Mouse (Mus musculus) cerebellum, postnatal 10 days (tissue): ENCODE measurements around the gene Naaladl2.
"Not testable (repeated sequence)": the region's sequence is repeated elsewhere in the genome, so short reads cannot be mapped to it uniquely, and the experiment has no call there.

Source experiments
- DNase-seq, 2 experiments: peaks; one replicate each; pipeline ENCODE4 v3.0.0; 2021; ENCODE audit warnings: mixed read lengths in 2 of 2

Gene Naaladl2

DNA sequence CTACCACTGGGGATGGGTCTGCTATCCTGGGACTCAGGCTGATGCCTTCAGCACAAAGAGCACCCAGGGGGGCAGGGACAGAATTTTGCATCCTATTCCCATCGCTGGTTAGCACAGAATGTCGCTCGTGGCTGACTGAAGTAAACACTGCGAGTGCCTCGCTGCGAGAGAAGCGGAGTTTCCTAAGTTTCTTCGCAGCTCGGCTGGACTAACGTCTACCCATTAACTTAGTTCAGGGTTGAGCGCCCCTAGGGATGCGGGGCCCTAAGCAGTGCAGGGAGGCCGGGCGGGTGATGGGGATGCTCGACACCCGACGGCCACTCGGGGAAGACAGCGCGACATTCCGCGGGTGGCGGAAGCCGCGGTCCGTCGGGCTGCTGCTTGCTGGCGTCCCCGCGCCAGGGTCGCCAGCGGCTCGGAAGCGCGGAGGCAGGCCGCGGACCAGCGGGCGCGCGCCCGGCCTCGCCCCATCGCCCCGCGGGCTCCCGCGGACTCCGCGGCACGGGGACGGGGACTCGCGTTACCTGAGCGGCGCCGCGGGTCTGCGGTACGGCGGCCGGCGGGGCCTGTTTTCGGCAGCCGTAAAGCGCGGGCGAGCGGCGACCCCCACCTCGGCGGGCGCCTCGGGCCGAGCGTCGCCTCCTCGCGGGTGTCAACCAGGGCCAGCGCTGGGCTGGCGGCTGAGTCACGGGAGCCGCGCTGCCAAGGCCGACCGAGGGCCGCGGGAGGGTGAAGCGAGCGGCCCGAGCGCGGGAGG lies at the start of gene Naaladl2:
Gene Naaladl2, minus strand, starts transcription at position 707 of the 757 bp plus-strand sequence.
- DNase-seq, result peak; percentile 87 to 89

- peak in 1 of 2 experiments; percentile 10 for DNase-seq
Measured at GRCm38 (mm10) chr3:25151721-25152120, 7.7 kb upstream of the Naaladl2 start.

DNA sequence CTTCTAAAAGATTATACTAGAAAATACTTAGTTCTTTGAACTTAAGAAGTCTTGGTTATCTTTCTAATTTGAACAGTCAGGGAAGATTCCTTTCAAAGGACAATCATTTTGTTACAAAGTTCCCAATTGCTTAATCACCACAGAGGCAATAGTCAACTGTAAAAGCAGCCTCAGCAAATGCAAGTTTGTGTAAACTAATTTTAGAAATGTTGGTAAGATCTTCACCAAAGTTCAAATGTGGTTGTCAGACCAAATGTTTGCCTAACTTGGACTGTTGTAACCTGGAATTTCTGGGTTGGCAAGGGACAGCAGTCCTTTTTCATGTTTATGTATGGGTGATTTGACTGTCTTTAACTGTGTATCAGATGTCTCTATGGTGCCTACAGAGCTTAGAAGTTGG lies 3.2 kb upstream of the Naaladl2 start:
- no peak for DNase-seq

DNA sequence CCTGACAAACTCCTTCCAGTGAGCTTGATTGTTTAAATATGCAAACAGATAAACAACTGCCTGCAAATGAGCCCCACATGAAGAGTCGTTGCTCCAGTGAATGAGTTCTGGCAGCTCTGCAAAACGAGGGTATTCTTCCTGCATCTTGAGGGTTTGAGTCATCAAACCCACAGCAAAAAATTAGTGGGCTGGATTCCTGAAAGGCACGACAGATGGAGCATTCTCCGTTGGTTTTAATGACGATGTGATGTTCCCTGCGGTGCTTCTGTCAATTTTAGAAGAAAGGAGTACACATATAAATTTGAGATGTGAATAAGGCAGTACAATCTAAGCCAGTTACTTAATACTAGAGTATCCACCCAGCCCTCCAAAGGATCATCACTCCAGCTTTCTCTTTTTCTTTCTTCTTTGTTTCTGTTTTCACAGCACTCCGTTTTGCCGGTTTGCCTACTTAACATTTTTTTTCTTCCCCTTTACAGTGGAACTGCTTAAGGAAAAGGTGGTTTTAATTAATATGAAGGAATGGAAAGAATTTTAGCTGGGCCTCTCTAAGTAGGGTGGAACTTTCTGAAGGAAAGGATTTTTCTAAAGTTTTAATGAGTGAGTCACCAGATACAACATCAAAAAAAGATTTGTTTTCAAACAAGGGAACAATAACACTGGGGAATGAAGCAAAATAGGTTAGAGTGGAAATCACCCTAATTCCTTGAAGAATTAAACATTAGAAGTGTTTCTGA lies 1.1 kb upstream of the Naaladl2 start:
- DNase-seq, result peak; percentile 66 to 67

DNA sequence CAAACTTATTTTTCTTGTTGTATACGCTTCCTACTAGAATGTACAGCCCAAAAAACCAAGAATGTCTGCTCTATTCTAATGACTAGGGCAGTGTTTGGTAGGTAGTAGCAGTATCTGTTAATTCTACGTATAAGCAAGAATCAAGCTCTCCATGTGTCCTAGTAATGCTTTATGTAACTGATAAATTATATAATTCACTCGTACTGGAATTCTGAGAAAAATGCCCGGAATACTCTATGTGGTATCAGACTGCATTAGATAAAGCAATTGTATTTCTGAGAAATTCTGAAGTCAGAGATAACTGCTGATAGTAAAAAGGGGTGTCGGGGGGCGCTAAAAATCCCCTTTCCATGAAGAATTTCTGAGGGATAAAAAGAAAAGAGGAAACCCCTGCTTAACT lies 950 bp downstream of the Naaladl2 start:
- DNase-seq, result no peak

GRCm38 (mm10) chr3:25131848-25132247 lies 12.2 kb downstream of the Naaladl2 start:
- no peak for DNase-seq

DNA sequence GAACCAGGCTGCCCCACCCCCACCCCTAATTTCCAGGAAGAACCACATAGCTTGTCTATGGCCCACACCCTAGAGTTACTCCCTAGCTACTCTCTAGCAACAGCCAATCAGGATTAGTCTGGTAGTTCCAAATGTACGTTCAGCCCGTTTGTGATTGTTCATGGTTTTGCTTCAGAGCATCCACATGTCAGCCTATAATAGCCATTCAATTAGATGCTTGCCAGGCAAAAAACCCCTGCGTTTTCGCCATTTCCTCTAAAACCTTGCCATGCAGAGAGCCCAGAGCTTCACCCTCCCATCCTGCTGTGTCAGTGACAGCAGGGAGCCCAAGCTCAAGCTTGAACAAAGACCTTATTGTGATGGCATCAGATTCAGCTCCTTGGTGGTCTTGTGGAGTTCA lies 16.2 kb downstream of the Naaladl2 start:
- DNase-seq, result no peak

DNA sequence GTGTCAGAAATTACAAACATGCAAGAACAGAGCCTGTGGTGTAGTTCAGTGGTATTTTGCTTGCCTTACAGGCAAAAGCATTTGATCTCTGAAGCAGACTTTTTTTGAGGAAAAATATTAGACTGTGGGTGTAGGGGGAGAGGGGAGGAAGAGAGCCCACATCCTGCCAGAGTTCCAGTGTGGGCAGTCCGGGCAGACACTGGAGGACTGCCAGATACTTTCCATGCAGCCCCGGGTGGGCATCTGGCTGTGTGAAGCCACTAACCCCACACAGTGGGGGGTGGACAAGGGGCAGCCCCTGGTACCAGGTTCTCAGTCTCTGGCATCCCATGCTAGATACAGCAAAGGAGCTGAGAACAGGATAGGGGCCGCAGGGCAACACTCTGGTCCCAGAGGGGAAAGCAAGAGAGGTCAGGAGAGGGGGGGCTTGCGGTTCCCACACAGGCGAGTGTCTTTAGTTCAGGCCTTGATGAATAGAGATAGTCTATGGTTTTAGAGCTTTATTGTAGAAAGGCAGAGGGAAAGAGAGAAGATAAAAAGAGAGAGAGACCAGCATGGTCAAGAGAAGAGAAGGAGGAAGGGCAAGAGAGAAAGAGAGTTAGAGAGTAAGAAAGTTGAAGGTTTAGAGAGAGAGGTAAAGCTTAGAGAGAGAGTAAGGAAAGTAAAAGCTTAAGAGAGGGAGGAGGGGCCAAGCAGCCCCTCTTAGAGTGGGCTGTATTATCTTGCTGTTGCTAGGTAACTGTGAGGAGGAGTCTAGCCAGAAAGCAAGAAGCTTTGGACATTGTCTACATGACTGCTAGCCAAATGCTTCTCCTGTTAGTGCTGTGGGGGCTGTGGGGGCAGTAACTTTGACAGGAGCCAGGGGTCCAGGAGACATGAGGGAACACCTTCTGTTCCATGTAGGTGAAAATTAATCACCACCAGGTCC lies 18.9 kb downstream of the Naaladl2 start:
- DNase-seq, result peak; percentile 14 to 38

- DNase-seq, result no peak
Measured at GRCm38 (mm10) chr3:25113107-25113506, 31.0 kb downstream of the Naaladl2 start.

GRCm38 (mm10) chr3:25108997-25109396 lies 35.1 kb downstream of the Naaladl2 start:
- DNase-seq, result peak; percentile 25 to 36

DNA sequence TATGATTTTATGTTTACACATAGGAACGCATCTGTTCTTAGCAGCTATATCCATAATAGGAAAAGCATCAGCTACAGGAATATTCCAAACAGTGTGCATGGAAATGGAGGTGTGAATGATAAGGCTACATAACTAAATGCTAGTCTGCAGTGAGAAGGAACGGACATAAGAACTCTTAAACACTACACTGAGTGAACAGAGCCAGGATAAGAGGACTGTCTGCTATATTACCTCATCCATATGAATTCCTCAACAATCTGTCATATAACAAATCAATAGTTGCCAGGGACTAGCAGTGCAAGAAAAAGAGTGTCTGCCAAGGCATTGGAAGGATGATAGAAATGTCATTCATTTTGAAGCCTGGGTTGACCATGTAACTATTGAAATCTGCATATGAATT lies 51.1 kb downstream of the Naaladl2 start:
- DNase-seq, result no peak

GRCm38 (mm10) chr3:25075785-25076184 lies 68.3 kb downstream of the Naaladl2 start:
- DNase-seq, result no peak

GRCm38 (mm10) chr3:25074266-25074665 lies 69.8 kb downstream of the Naaladl2 start:
- peak; percentile 57 to 67 for DNase-seq

DNA sequence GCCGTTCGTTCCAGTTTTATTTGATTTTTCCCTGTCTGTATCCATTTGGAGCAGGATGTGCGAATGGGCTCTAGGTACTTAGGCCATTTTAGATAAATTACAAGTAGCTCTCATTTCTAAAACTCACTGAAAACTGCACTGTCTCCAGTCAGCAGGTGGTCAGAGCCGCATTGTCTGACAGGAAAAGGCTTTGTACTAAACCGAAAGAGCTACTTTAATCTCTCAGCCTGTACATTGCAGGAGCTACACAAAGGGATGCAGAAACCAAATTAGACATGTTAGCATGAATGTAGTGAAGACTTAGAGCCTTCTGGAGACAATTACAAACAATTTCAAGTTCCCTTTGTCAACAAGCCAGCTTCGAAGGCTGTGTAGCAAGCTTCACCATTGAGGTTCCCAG lies 70.2 kb downstream of the Naaladl2 start:
- DNase-seq, result peak; percentile 3 to 6

GRCm38 (mm10) chr3:25063217-25063616 lies 80.8 kb downstream of the Naaladl2 start:
- DNase-seq, result no peak

GRCm38 (mm10) chr3:25052975-25053374 lies 91.1 kb downstream of the Naaladl2 start:
- DNase-seq, result no peak

- no peak for DNase-seq
Measured at GRCm38 (mm10) chr3:25019972-25020371, 124.1 kb downstream of the Naaladl2 start.

DNA sequence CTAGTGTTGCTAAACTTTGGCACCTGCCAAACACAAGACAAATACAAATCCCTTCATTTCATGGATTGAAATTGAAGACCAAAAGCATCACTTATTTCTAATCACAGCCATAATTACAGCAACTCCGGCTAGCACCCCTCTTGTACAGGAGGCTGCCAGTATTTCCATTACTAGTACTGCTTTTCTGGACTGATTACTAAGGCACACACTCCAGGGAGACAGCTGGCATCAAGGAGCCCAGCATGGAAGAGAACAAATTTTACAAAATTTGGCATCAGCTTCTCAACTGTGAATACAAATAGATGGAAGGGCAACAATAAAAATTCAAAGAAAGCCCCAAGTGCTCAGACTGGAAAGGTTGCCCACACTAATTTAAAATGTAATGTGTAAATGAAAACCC lies 133.3 kb downstream of the Naaladl2 start:
- peak; percentile 54 to 67 for DNase-seq

GRCm38 (mm10) chr3:25006802-25007201 lies 137.3 kb downstream of the Naaladl2 start:
- not testable (repeated sequence) for DNase-seq

DNA sequence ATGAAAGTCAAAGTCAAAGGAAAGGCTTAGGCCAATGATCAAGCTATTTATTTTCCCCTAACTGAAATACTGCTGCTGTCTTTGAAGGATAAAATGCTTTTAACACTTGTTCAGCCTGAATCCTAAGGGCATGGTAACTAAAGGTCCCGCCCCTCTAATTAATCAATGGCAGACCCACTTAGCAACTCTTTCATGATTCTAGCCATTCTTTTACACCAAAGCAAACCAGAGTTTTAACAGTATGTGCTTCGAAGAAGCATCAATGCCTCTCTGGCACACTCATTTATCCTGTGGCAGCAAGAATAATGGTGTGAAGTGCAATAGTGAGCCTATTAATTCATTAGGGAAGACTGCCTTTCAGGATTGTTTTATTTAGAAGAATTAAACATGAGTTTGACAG lies 151.5 kb downstream of the Naaladl2 start:
- DNase-seq, result no peak

GRCm38 (mm10) chr3:24992078-24992477 lies 152.0 kb downstream of the Naaladl2 start:
- DNase-seq, result no peak

DNA sequence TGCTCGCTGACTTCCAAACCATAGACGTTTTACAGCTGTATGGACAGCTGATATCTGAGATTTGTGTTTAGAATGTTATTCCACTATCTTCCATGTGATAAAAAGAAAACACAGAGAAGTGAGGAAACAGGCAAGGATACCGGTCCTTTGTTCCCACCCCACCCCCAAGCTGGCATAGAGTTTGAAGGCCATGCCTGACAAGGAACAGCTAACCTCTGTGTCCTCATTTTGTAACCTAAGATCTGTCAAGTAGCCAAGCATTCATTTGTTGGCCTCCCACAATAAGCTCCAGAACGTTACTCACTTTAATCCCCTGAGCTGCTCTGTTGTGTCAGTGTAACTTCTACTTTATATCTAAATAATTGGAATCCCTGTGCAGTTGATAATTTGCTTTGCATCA lies 161.9 kb downstream of the Naaladl2 start:
- peak in 1 of 2 experiments; percentile 3 for DNase-seq

- no peak for DNase-seq
Measured at GRCm38 (mm10) chr3:24942170-24942569, 201.9 kb downstream of the Naaladl2 start.
